Mouse (Mus musculus): ENCODE measurements around the gene Shld1.

Gene Shld1

GRCm38 (mm10) chr2:132686756-132687737 is at the start of gene Shld1:
TSS of gene Shld1 (plus strand) at chr2:132686931.
- DNase-seq (ENCODE audit: low read depth, low spot score) = peak; percentile 88

- DNase-seq (ENCODE audit: low read depth, low spot score) = no peak
These were observed 48.4 kb upstream of the Shld1 start for GRCm38 (mm10) chr2:132638306-132638705.

GRCm38 (mm10) chr2:132639337-132639736 is 47.4 kb upstream of the Shld1 start:
- DNase-seq (ENCODE audit: low read depth, low spot score) = no peak

- no peak for DNase-seq (ENCODE audit: low read depth, low spot score)
These were observed 45.5 kb upstream of the Shld1 start for GRCm38 (mm10) chr2:132641196-132641595.

GRCm38 (mm10) chr2:132643161-132643560 is 43.6 kb upstream of the Shld1 start:
- DNase-seq (ENCODE audit: low read depth, low spot score) = peak; percentile 80

- DNase-seq (ENCODE audit: low read depth, low spot score) = no peak
These were observed 39.6 kb upstream of the Shld1 start for GRCm38 (mm10) chr2:132646856-132647745.

GRCm38 (mm10) chr2:132649352-132649870 is 37.3 kb upstream of the Shld1 start:
- no peak for DNase-seq (ENCODE audit: low read depth, low spot score)

GRCm38 (mm10) chr2:132650546-132650945 is 36.2 kb upstream of the Shld1 start:
- DNase-seq (ENCODE audit: low read depth, low spot score) = no peak

GRCm38 (mm10) chr2:132652476-132652875 is 34.3 kb upstream of the Shld1 start:
- DNase-seq (ENCODE audit: low read depth, low spot score) = no peak

- no peak for DNase-seq (ENCODE audit: low read depth, low spot score)
These were observed 31.8 kb upstream of the Shld1 start for GRCm38 (mm10) chr2:132654834-132655495.

GRCm38 (mm10) chr2:132657186-132657585 is 29.5 kb upstream of the Shld1 start:
- no peak for DNase-seq (ENCODE audit: low read depth, low spot score)

GRCm38 (mm10) chr2:132658412-132659120 is 28.2 kb upstream of the Shld1 start:
- DNase-seq (ENCODE audit: low read depth, low spot score) = peak; percentile 29

- peak; percentile 43 for DNase-seq (ENCODE audit: low read depth, low spot score)
These were observed 17.6 kb upstream of the Shld1 start for GRCm38 (mm10) chr2:132669091-132669490.

GRCm38 (mm10) chr2:132670290-132670689 is 16.4 kb upstream of the Shld1 start:
- peak; percentile 75 for DNase-seq (ENCODE audit: low read depth, low spot score)

- no peak for DNase-seq (ENCODE audit: low read depth, low spot score)
These were observed 14.6 kb upstream of the Shld1 start for GRCm38 (mm10) chr2:132672121-132672520.

- DNase-seq (ENCODE audit: low read depth, low spot score) = no peak
These were observed 10.6 kb upstream of the Shld1 start for GRCm38 (mm10) chr2:132676111-132676510.

- DNase-seq (ENCODE audit: low read depth, low spot score) = no peak
These were observed 1.7 kb upstream of the Shld1 start for GRCm38 (mm10) chr2:132685001-132685400.

GRCm38 (mm10) chr2:132688611-132689021 is 1.9 kb downstream of the Shld1 start:
- DNase-seq (ENCODE audit: low read depth, low spot score) = peak; percentile 54

- peak; percentile 48 for DNase-seq (ENCODE audit: low read depth, low spot score)
These were observed 2.4 kb downstream of the Shld1 start for GRCm38 (mm10) chr2:132689188-132689568.

- DNase-seq (ENCODE audit: low read depth, low spot score) = no peak
These were observed 3.0 kb downstream of the Shld1 start for GRCm38 (mm10) chr2:132689569-132690231.
